Mouse (Mus musculus): Measurements from ENCODE around the gene Ces1a. TPM values are rescaled to one million over a fixed set of nuclear protein-coding genes. Genes with fewer than 3 reads are reported as not detected.

The Ces1a gene
- polyA plus RNA-seq, 1 experiment from 2014 or later: not detected

DNA sequence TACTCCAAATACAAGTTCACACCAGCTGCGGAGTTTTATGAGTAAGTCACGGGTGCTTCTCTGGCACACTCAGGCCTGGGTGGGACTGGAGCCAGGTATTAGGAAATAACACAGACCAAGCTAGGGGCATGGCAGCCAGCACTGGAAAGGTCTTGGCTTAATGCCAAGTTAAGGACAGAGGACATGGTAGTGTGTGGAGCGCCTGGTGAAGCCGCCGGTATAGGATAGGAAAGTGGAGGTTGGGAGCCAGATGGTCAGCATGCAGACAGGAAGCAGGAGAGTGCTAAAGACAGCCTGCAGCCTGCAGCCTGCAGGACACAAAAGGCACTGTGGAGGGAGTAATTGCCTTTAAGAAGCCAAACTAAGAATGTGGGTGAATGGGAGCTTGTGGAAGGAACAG is 75.0 kb downstream of the Ces1a start:
- Histone ChIP-seq H3K27ac (ENCODE audit: low read depth, low read length) (no peak overlapping the region), H3K36me3 (ENCODE audit: control insufficient read depth, insufficient read depth, low read length) (no peaks in the 10 kb centered on the region), H3K9ac (ENCODE audit: low read depth, low read length) (no peak overlapping the region), H3K9me3 (ENCODE audit: control insufficient read depth, low read length) (no peaks in the 10 kb centered on the region), H3K4me1 (replicated peaks; ENCODE audit: control insufficient read depth, insufficient read depth, low read length) (no peaks in the 10 kb centered on the region), H3K27me3 (replicated peaks; ENCODE audit: control insufficient read depth, insufficient read depth, low read length) (no peaks in the 10 kb centered on the region), H3K4me3 (ENCODE audit: low read depth, low read length) (no peak overlapping the region), H3K4me2 (no peak overlapping the region)
- DNase-seq (ENCODE audit: low spot score): no peak
- 75% methylated on average over 5 of the region's 5 CpGs for WGBS
- ATAC-seq (replicated peaks; ENCODE audit: low FRiP score): no peak

Other genes starting within 250 kb of the Ces1a start
- 48.1 and 49.7 TPM in 2 replicates for gene Mmp2, start 220.9 kb downstream of the Ces1a start, polyA plus RNA-seq (2014; fragmentation: Nextera tagmentation; extraction: Ambion mirVana)
- gene Lpcat2, start 192.9 kb downstream of the Ces1a start, polyA plus RNA-seq (2014; fragmentation: Nextera tagmentation; extraction: Ambion mirVana): 3.3 and 4.3 TPM in 2 replicates
- gene Capns2, start 146.8 kb downstream of the Ces1a start, polyA plus RNA-seq (2014; fragmentation: Nextera tagmentation; extraction: Ambion mirVana): 0.16 and 0.18 TPM in 2 replicates
- 0.03 TPM in 1 of 2 replicates, not detected in the other for gene Slc6a2, start 88.1 kb downstream of the Ces1a start, polyA plus RNA-seq (2014; fragmentation: Nextera tagmentation; extraction: Ambion mirVana)
- not detected in 2 replicates for gene Ces1b, start 31.8 kb upstream of the Ces1a start, polyA plus RNA-seq (2014; fragmentation: Nextera tagmentation; extraction: Ambion mirVana)
- 0.22 TPM in 1 of 2 replicates, not detected in the other for gene Ces1c, start 83.1 kb upstream of the Ces1a start, polyA plus RNA-seq (2014; fragmentation: Nextera tagmentation; extraction: Ambion mirVana)
- 0.16 and 1.1 TPM in 2 replicates for gene Ces1d, start 149.6 kb upstream of the Ces1a start, polyA plus RNA-seq (2014; fragmentation: Nextera tagmentation; extraction: Ambion mirVana)
- not detected in 2 replicates for gene Ces1e, start 181.4 kb upstream of the Ces1a start, polyA plus RNA-seq (2014; fragmentation: Nextera tagmentation; extraction: Ambion mirVana)
- not detected in 2 replicates for gene Ces1f, start 231.6 kb upstream of the Ces1a start, polyA plus RNA-seq (2014; fragmentation: Nextera tagmentation; extraction: Ambion mirVana)